Mouse (Mus musculus) testis, postnatal 10 days (tissue): ENCODE data around the gene Sf3b3.
A peak's percentile ranks its signal among the peaks of the same experiment; 100 is the strongest.
"Not testable (repeated sequence)": the region's sequence is repeated elsewhere in the genome, so short reads cannot be mapped to it uniquely, and the experiment has no call there.

Experiments used
- DNase-seq: peaks from one replicate; pipeline ENCODE4 v3.0.0; 2021; ENCODE audit warnings: low spot score

The Sf3b3 gene

DNA sequence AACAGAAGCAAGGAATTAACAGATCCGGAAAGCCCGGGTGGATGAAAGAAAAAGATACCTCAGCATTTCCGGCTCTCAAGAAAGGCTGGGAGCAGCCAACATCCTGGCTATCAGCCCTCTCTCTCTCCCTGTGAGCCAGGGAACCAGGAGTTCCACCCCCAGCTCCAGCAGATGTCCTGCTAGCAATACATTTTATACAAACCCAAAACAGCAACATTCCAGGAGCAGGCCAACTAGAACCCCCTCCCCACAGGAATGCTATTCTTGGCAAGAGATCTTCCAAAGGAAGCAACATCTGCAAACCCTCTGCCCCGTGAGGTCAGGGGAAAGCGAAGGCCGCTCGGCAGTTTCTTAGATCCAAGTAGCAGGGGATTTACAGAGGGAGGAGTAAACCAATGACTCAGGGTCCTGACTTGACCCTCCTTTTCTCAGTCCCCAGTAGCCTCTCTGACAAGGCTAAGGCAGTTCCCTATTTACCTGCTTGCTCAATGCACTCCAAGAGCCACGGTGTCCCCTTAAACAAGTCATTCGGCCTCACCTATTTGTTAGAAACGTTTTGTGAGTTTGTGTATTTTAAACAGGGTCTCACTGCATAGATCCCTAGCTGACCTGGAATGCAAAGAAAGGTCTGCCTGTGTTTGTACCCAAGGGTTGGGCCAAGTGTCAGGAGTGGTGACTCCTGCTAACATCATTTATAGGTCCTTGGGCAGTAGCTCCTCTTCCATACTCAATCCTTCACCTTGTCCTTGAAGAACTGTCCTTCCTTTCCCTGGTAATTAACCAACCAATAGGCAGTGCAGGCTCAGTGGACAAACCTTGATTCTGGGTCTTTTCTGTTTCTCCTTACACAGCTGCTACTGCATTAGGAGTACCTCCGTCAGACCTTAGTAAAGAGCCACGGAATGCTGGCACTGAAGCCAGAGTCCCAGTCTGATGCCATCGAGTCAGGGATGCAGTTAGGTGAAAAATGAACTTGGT, 37.8 kb downstream of the Sf3b3 start:
- DNase-seq, result peak; percentile 56

DNA sequence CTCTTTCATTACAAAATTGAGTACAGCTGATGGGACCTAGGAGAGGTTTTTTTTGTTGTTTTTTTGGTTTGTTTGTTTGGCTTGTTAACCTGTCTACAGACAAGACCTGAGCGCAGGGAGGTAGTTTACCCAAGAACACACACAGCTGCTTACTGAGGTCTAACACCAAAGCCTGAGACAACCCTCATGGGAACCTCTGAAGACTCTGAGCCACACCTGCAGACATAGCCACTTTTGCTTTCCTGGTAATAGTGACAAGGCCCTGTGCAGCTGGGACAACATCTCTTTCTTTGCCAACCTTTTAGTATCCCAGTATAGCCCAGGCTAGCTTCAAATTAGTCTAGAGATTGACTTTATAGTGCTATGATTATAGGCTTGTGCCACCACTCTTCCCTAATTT, 40.4 kb downstream of the Sf3b3 start:
- no peak for DNase-seq

DNA sequence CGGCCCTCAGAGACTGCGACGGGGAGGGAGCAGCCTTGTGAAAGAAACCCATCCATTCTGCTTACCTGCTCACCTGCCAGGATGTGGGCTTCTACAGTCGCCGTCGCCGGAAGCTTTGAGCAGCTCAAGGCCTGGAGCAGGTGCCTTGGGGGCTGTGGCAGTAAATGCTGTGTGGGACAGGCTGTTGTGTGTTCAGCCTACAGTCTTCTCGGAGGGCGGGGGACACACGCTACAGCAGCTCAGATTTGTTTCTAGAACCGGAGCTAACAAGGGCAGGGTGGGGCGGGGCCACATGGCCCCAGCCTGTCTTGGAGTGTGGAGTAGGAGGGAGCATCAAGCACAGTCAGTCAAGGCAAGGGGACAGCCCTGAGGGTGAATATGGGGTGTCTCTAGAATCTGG, 40.9 kb downstream of the Sf3b3 start, which contains the start of gene Il34:
TSS of gene Il34 (minus strand) at position 256 of the 400 bp plus-strand sequence.
- DNase-seq, result peak; percentile 41

DNA sequence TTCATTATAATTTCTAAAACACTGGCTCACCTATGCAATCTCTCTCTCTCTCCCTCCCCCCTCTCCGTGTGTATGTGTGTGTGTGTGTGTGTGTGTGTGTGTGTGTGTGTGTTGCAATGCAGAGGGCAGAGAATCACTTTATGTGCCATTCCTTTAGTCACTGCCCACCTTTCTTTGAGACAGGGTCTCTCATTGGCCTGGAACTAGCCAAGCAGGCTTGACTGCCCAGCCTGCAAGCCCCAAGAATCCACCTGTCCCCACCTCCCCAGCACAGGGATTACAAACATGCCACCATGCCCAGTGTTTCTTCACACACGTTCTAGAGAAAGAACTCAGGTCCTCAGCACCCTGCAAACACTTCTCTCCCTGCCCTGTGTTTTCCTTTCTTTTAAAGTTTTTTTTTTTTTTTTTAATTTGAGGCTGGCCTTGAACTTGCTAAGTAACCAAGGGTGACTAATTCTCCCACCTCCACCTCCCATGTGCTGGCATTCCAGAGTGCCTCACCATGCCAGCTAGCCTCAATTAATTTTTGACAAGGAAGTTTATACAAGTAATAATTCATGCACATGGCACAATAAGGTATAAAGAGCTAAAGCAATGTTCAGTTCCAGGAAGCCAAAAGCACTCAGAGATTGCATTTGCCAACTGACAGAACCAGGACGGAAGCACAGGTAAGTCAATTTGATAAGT, 41.6 kb downstream of the Sf3b3 start:
- DNase-seq, result peak; percentile 32

DNA sequence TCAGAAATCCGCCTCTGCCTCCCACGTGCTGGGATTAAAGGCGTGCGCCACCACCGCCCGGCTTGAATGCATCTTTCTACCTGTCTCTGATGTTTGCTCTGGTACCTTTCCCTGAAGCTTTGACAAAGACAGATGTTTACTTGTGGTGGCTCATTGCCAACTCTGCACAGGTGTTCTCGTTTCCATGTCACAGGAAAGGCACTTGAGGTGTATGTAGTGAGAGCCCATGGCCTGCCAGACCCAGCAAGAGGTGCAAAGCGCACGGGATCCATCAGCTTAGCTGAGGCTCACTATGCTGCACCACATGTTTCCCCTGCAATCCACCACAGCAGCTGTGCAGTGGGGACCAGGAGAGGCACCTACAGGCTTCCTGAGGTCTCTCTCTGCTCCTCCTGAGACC, 42.7 kb downstream of the Sf3b3 start:
- DNase-seq, result peak; percentile 32

DNA sequence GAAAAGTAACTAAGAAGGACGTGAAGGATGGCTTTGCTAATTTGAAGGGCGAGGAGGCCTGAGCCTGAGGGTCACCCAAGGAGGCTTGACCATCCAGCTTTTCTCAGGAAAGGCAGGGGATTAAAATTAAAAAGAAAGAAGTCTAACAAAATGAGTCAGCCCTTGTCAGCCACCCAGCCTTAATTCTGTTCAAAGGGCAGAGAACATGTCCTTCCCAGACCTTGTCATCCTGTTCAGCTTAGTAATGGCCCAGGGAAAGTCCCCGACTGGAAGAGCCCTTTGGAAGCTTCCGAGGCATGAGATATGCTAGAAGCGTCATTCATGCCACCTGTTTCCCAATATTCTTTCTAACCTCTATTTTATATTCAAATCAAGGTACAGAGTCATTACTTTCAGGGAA, 43.6 kb downstream of the Sf3b3 start:
- DNase-seq, result no peak

GRCm38 (mm10) chr8:110797086-110797485, 49.5 kb downstream of the Sf3b3 start:
- DNase-seq, result no peak

DNA sequence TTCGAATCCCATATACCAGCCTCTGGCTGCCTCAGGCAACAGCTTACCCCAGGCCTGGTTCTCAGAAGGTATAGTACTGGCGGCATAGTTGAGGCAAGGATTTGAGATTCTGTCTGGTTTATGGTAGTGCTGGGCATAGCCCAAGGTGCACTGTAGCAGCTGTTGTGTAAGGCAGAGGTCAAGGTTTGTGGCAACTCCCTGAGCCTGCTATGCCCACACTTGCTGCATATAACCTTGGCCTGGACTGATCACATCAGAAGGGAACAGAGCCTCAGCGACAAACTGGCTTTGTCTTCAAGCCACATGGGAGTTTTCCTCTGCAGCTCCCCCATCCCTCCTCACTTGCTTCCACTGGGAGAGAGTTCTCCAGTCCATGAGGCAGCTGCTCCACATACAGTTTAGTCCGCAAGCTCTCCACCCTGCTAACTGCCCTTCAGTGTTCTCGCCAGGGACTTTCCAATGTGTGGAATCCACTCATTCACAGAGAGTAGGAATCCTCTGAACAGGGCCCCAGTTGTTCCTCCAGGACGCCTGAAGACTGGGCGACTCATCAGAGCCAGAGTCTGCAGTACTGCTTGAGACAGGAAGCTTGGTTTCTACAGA, 52.1 kb downstream of the Sf3b3 start:
- no peak for DNase-seq

DNA sequence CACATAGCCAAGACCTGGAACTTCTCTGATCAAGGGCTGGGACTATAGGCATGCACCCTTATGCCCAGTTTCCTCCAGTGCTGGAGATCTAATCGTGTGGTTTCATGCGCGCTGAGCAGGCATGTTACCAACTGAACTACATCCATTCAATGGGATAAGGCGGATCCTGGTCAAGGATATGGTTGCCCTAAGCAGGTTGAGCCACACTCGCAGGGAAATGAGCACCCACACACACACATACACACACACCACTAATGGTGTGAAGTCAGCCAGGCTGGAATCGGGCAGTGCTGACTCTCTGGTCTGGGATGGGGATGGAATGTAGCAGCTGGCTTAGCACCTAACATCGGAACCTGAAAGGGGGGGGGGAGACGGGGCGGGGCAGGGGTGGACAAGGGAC, 52.7 kb downstream of the Sf3b3 start:
- DNase-seq, result no peak

DNA sequence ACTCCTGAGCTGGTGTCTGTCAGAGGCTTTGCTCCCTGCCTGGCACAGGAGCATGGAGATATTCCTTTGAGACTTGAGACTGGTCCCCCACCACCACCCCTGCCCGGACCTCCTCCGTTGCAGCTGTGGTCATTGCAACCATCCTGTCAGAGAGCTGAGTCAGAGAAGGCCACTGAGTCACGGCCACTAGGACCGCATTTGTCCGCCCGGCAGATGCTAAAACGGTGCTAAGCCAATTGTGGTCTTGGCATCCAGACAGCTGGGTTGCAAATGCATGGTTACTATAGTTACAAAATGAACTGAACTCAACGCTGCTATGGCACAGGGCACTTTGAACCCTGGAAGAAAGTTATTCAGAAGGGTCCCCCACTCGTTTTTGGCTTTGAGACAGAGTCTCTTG, 53.1 kb downstream of the Sf3b3 start:
- DNase-seq, result no peak

- DNase-seq, result no peak
Measured at GRCm38 (mm10) chr8:110792574-110793200, 53.9 kb downstream of the Sf3b3 start.

GRCm38 (mm10) chr8:110791164-110791563, 55.4 kb downstream of the Sf3b3 start:
- DNase-seq, result no peak

DNA sequence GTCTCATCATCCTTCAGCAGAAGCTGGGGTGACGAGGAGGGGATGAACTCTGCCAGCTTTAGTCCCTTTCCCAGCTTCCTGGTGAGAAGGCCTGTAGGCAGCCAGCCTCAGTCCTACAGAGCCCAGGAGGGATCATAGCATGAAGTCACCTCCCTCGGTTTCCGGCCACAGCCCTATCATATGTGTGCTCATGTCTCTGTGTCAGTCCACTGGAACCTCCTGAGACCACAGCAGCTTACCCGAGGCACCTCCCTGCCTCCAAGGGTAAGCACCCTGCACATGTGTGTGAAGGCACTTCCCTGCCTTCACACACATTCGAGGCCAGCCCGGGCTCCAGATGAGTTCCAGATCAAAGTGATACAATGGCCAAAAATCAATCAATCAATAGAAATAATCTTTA, 56.3 kb downstream of the Sf3b3 start:
- DNase-seq, result no peak

- DNase-seq, result no peak
Measured at GRCm38 (mm10) chr8:110789571-110789970, 57.0 kb downstream of the Sf3b3 start.

GRCm38 (mm10) chr8:110788981-110789380, 57.6 kb downstream of the Sf3b3 start:
- no peak for DNase-seq

DNA sequence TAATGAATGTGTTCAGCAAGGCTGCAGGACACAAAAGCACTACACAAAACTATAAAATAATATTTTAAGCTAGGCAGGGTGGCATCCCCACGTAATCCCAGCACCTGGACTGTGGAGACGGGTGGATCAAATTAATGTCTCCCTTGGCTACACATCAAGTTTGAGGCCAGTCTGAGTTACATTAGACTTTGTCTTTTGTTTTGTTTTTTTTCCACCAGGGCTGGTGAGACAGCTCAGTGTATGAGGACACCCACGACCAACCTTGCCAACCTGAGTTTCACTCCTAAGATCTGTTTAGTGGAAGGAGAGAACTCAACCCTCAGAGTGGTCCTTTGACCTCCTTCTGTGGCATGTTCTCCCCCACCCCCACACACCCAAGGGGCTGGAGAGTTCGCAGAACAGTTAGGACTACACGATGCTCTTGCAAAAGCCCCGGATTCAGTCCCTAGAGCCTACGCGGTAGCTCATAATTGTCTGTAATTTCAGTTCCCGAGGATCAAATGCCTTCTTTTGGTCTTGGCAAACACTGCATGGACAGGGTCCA, 59.1 kb downstream of the Sf3b3 start:
- no peak for DNase-seq

DNA sequence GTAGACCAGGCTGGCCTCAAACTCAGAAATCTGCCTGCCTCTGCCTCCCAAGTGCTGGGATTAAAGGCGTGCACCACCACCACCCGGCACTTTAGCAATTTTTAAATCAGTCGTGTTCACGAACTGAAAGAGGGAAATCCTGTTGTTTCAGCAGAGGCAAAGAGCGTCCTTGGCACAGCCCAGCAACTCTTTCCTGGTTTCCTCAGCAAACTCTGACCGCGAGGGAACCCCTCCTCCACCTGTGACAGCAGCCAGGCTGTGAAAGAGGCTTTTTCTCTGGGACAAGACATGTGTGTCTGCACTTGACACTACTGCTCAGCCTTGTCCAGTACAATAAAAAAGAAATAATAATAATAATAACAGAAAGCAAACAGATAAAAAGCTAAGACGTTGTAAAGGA, 59.7 kb downstream of the Sf3b3 start:
- no peak for DNase-seq

GRCm38 (mm10) chr8:110786501-110786900, 60.1 kb downstream of the Sf3b3 start:
- not testable (repeated sequence) for DNase-seq

GRCm38 (mm10) chr8:110785366-110785765, 61.2 kb downstream of the Sf3b3 start:
- no peak for DNase-seq

GRCm38 (mm10) chr8:110779924-110780718, 66.5 kb downstream of the Sf3b3 start:
- no peak for DNase-seq

- no peak for DNase-seq
Measured at GRCm38 (mm10) chr8:110776335-110776734, 70.3 kb downstream of the Sf3b3 start.
